21 mouse cellular contexts compared by ENCODE assay signal in genomic region chr5:48518035-48518434, GRCm38 (mm10).
A peak's percentile ranks its signal among the peaks of the same experiment; 100 is the strongest.
DNase-seq lines count a peak whose midpoint lies in the region; ATAC-seq lines count a peak whose summit lies in the region.
"Had no signal": no experiment of that assay in that cellular context is flagged by ENCODE, and none has a peak within 500 bp of the region (broad histone marks: within the 10 kb centered on the region; RNA-seq: fewer than 3 reads in every experiment).

No protein-coding gene starts in this region.

- no peak overlapping the region for H3K4me2 ChIP-seq in forebrain, embryonic 11.5 days (ENCODE audit: low read depth, low read length, severe bottlenecking)
- H3K4me2 ChIP-seq in forebrain, embryonic 15.5 days (replicated peaks) = no peak overlapping the region
- H3K4me2 ChIP-seq in hindbrain, embryonic 11.5 days (replicated peaks; ENCODE audit: low read depth, low read length) = no peak overlapping the region
- no peak overlapping the region for H3K4me2 ChIP-seq in hindbrain, embryonic 16.5 days (ENCODE audit: low read length)
- H3K4me2 ChIP-seq: embryonic facial prominence, embryonic 15.5 days; heart, embryonic 12.5 days; intestine, embryonic 15.5 days had no signal

- no peak overlapping the region for H3K27ac ChIP-seq in forebrain, embryonic 11.5 days (ENCODE audit: low read depth, low read length)
- H3K27ac ChIP-seq in forebrain, embryonic 15.5 days (replicated peaks) = no peak overlapping the region
- H3K27ac ChIP-seq in hindbrain, embryonic 11.5 days (ENCODE audit: low read depth, low read length) = no peak overlapping the region
- H3K27ac ChIP-seq in hindbrain, embryonic 16.5 days (ENCODE audit: low read depth, low read length) = no peak overlapping the region
- H3K27ac ChIP-seq: embryonic facial prominence, embryonic 15.5 days; gastrocnemius, adult 2 months; hindbrain, embryonic 10.5 days; intestine, embryonic 15.5 days had no signal

- no peaks in the 10 kb centered on the region for H3K27me3 ChIP-seq in forebrain, embryonic 11.5 days (ENCODE audit: control insufficient read depth, insufficient read depth, low read length)
- H3K27me3 ChIP-seq in forebrain, embryonic 15.5 days = no peaks in the 10 kb centered on the region
- no peaks in the 10 kb centered on the region for H3K27me3 ChIP-seq in hindbrain, embryonic 11.5 days (ENCODE audit: control insufficient read depth, insufficient read depth, low read length)
- no peaks in the 10 kb centered on the region for H3K27me3 ChIP-seq in hindbrain, embryonic 16.5 days (replicated peaks; ENCODE audit: control insufficient read depth, insufficient read depth, low read length)
- H3K27me3 ChIP-seq: embryonic facial prominence, embryonic 15.5 days; heart, embryonic 12.5 days; intestine, embryonic 15.5 days had no signal

- H3K36me3 ChIP-seq in forebrain, embryonic 11.5 days (ENCODE audit: control insufficient read depth, insufficient read depth, low read length) = no peaks in the 10 kb centered on the region
- no peaks in the 10 kb centered on the region for H3K36me3 ChIP-seq in forebrain, embryonic 15.5 days
- H3K36me3 ChIP-seq in hindbrain, embryonic 11.5 days (ENCODE audit: control insufficient read depth, insufficient read depth, low read length) = no peaks in the 10 kb centered on the region
- H3K36me3 ChIP-seq in hindbrain, embryonic 16.5 days (ENCODE audit: control insufficient read depth, insufficient read depth, low read length) = no peaks in the 10 kb centered on the region
- H3K36me3 ChIP-seq: embryonic facial prominence, embryonic 15.5 days; heart, embryonic 12.5 days; hindbrain, embryonic 10.5 days; intestine, embryonic 15.5 days had no signal

- DNase-seq in forebrain, embryonic 11.5 days (ENCODE audit: low spot score) = no peak
- no peak for DNase-seq in hindbrain, embryonic 11.5 days (ENCODE audit: low spot score)
- peak; percentile 7 for DNase-seq in retina, postnatal 1 day
- DNase-seq in retina, embryonic 14.5 days (ENCODE audit: low spot score) = no peak
- no peak for DNase-seq in adrenal gland, postnatal 36 days
- DNase-seq: adrenal gland, postnatal 14 days; cerebellum, adult 2 months; cerebellum, postnatal 10 days; embryo, embryonic 11 days; gastrocnemius, adult 2 months; gastrocnemius, postnatal 25 days; kidney, adult 18-20 months had no signal

- no peak overlapping the region for H3K9ac ChIP-seq in forebrain, embryonic 11.5 days (ENCODE audit: low read length)
- no peak overlapping the region for H3K9ac ChIP-seq in forebrain, embryonic 15.5 days (replicated peaks)
- no peak overlapping the region for H3K9ac ChIP-seq in hindbrain, embryonic 11.5 days (ENCODE audit: low read depth, low read length)
- no peak overlapping the region for H3K9ac ChIP-seq in hindbrain, embryonic 16.5 days (ENCODE audit: low read depth, low read length)
- H3K9ac ChIP-seq: embryonic facial prominence, embryonic 15.5 days; heart, embryonic 12.5 days; intestine, embryonic 15.5 days had no signal

- 76% methylated on average over 4 of the region's 4 CpGs for WGBS in forebrain, embryonic 11.5 days
- WGBS in forebrain, embryonic 15.5 days = 62% methylated on average over 4 of the region's 4 CpGs
- WGBS in hindbrain, embryonic 11.5 days = 85% methylated on average over 4 of the region's 4 CpGs
- WGBS in hindbrain, embryonic 16.5 days = 66% methylated on average over 4 of the region's 4 CpGs

- no peaks in the 10 kb centered on the region for H3K9me3 ChIP-seq in forebrain, embryonic 11.5 days (ENCODE audit: control insufficient read depth, low read length)
- no peaks in the 10 kb centered on the region for H3K9me3 ChIP-seq in forebrain, embryonic 15.5 days
- no peaks in the 10 kb centered on the region for H3K9me3 ChIP-seq in hindbrain, embryonic 11.5 days (ENCODE audit: control insufficient read depth, low read length)
- H3K9me3 ChIP-seq in hindbrain, embryonic 16.5 days (ENCODE audit: control insufficient read depth, low read length) = no peaks in the 10 kb centered on the region
- H3K9me3 ChIP-seq: embryonic facial prominence, embryonic 15.5 days; heart, embryonic 12.5 days; hindbrain, embryonic 10.5 days; intestine, embryonic 15.5 days had no signal

- no peaks in the 10 kb centered on the region for H3K4me1 ChIP-seq in forebrain, embryonic 11.5 days (replicated peaks; ENCODE audit: control insufficient read depth, insufficient read depth, low read length)
- no peaks in the 10 kb centered on the region for H3K4me1 ChIP-seq in forebrain, embryonic 15.5 days
- no peaks in the 10 kb centered on the region for H3K4me1 ChIP-seq in hindbrain, embryonic 11.5 days (replicated peaks; ENCODE audit: control insufficient read depth, insufficient read depth, low read length)
- H3K4me1 ChIP-seq in hindbrain, embryonic 16.5 days (ENCODE audit: control insufficient read depth, insufficient read depth, low read depth, low read length) = no peaks in the 10 kb centered on the region
- H3K4me1 ChIP-seq: embryonic facial prominence, embryonic 15.5 days; heart, embryonic 12.5 days; intestine, embryonic 15.5 days had no signal

- no peak overlapping the region for H3K4me3 ChIP-seq in forebrain, embryonic 11.5 days (ENCODE audit: low read depth, low read length)
- H3K4me3 ChIP-seq in forebrain, embryonic 15.5 days = no peak overlapping the region
- H3K4me3 ChIP-seq in hindbrain, embryonic 11.5 days (ENCODE audit: low read depth, low read length) = no peak overlapping the region
- H3K4me3 ChIP-seq in hindbrain, embryonic 16.5 days (ENCODE audit: low read length) = no peak overlapping the region
- H3K4me3 ChIP-seq: embryonic facial prominence, embryonic 15.5 days; erythroblast, embryonic 14.5 days; gastrocnemius, adult 2 months; heart, embryonic 12.5 days; hindbrain, embryonic 10.5 days; intestine, embryonic 15.5 days had no signal

- ATAC-seq in forebrain, embryonic 11.5 days (replicated peaks; ENCODE audit: low FRiP score) = 0 out of 2 replicates have a peak, but pooled peaks have one; percentile 21
- no peak for ATAC-seq in forebrain, embryonic 15.5 days (replicated peaks)
- 0 out of 2 replicates have a peak, but pooled peaks have one; percentile 25 for ATAC-seq in hindbrain, embryonic 11.5 days (ENCODE audit: low FRiP score)
- no peak for ATAC-seq in hindbrain, embryonic 16.5 days
- ATAC-seq: activated CD4-positive, CD25-positive, alpha-beta regulatory T cell, adult 4 months; intestine, embryonic 15.5 days; Patski had no signal

Comparison
In these comparisons a context has a peak if more than half of its experiments do, and no peak if none do; other contexts are left out.
1. ATAC-seq: peak in forebrain, embryonic 11.5 days (single experiment) and hindbrain, embryonic 11.5 days (single experiment); none in forebrain, embryonic 15.5 days (single experiment) and hindbrain, embryonic 16.5 days (single experiment).